Mouse (Mus musculus) intestine, embryonic 16.5 days (tissue): ENCODE measurements around the gene Nradd. TPM values are rescaled to one million over a fixed set of nuclear protein-coding genes. Genes with fewer than 3 reads are reported as not detected.

Source experiments
- ATAC-seq: fragments of 200-750 bp; cut with Nextera tagmentation; 2 replicates; pipeline ENCODE4 v1.8.0; 2017; ENCODE audit warnings: moderate TSS enrichment, moderate library complexity
- H3K27ac ChIP-seq: fragments of 300-500 bp; sonication (generic); 2 replicates; pipeline ENCODE4 v1.5.1; 2014; ENCODE audit warnings: mild to moderate bottlenecking, low read length
- H3K27me3 ChIP-seq: fragments of 300-500 bp; sonication (generic); replicated peaks from 2 replicates; pipeline ENCODE4 v1.6.1; 2014; ENCODE audit warnings: low read length, control low read depth, mixed read lengths; ENCODE audit not compliant: control insufficient read depth, insufficient read depth
- H3K36me3 ChIP-seq: fragments of 300-500 bp; sonication (generic); 2 replicates; pipeline ENCODE4 v1.6.1; 2014; ENCODE audit warnings: low read length, control low read depth; ENCODE audit not compliant: control insufficient read depth, insufficient read depth
- H3K4me1 ChIP-seq: fragments of 300-500 bp; sonication (generic); 2 replicates; pipeline ENCODE4 v1.6.1; 2014; ENCODE audit warnings: low read length, control low read depth, mixed read lengths; ENCODE audit not compliant: control insufficient read depth, insufficient read depth
- H3K4me2 ChIP-seq: fragments of 300-500 bp; sonication (generic); 2 replicates; pipeline ENCODE4 v1.6.1; 2014; ENCODE audit warnings: low read depth, low read length, control low read depth
- H3K4me3 ChIP-seq: fragments of 300-500 bp; sonication (generic); 2 replicates; pipeline ENCODE4 v1.5.1; 2014; ENCODE audit warnings: mild to moderate bottlenecking, low read length
- H3K9ac ChIP-seq: fragments of 300-500 bp; sonication (generic); 2 replicates; pipeline ENCODE4 v1.6.1; 2014; ENCODE audit warnings: low read depth, low read length
- H3K9me3 ChIP-seq: fragments of 300-500 bp; sonication (generic); 2 replicates; pipeline ENCODE4 v1.6.1; 2016; ENCODE audit warnings: low read length, control low read depth; ENCODE audit not compliant: control insufficient read depth
- WGBS: fragments of 180-500 bp; shearing (Covaris S2); extraction: QIAGEN DNeasy Blood & Tissue Kit; methylation state at CpG from one replicate; pipeline ENCODE4 v1.1.7; 2014; 5-methylcytosine and 5-hydroxymethylcytosine counted together
- polyA plus RNA-seq: library from polyadenylated mRNA; unstranded; fragments of >200 nt; fragmentation: Nextera tagmentation; extraction: Ambion mirVana; gene quantifications from 2 replicates; pipeline ENCODE4 v1.2.1, GENCODE M21; 2015

Nradd gene
- polyA plus RNA-seq, 1 experiment from 2014 or later: 25.7 TPM

DNA sequence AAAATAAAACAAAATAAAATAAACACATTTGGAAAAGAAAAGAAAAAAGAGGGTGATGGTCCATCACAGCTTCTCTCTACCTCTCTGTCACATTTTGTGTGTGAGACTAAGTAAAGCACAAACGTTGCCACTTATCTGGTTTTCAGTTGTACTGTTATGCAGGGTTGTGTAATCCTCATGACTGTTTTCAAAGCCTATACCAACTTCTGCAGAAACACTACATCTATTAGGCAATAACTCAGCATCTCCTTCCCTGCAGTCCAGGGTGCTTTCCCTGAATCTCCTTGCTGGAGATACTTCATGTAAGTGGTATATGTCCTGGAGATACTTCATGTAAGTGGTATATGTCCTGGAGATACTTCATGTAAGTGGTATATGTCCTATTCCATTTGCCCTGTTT, 38.6 kb upstream of the Nradd start:
- Histone ChIP-seq H3K4me2 (no peak overlapping the region), H3K36me3 (no peaks in the 10 kb centered on the region), H3K27ac (no peak overlapping the region), H3K4me1 (peaks cover 25% of the 10 kb centered on the region), H3K4me3 (no peak overlapping the region), H3K9ac (no peak overlapping the region), H3K27me3 (no peaks in the 10 kb centered on the region), H3K9me3 (no peaks in the 10 kb centered on the region)
- WGBS: 72% methylated on average over 1 of the region's 1 CpGs
- ATAC-seq: no peak

GRCm38 (mm10) chr9:110660856-110661612, 36.8 kb upstream of the Nradd start:
- Histone ChIP-seq H3K4me1 (peaks cover 14% of the 10 kb centered on the region), H3K9ac (no peak overlapping the region), H3K27ac (peak overlapping the region; percentile 60), H3K4me2 (no peak overlapping the region), H3K4me3 (no peak overlapping the region), H3K27me3 (no peaks in the 10 kb centered on the region), H3K9me3 (no peaks in the 10 kb centered on the region), H3K36me3 (no peaks in the 10 kb centered on the region)
- ATAC-seq: 0 out of 2 replicates have a peak, but pooled peaks have one; percentile 13
- WGBS: 55% methylated on average over 7 of the region's 7 CpGs

- peaks cover 15% of the 10 kb centered on the region for H3K4me1 ChIP-seq
- H3K4me2 ChIP-seq: no peak overlapping the region
- H3K9ac ChIP-seq: no peak overlapping the region
- no peak overlapping the region for H3K4me3 ChIP-seq
- H3K36me3 ChIP-seq: no peaks in the 10 kb centered on the region
- WGBS: 78% methylated on average over 2 of the region's 2 CpGs
- no peaks in the 10 kb centered on the region for H3K9me3 ChIP-seq
- ATAC-seq: no peak
- H3K27me3 ChIP-seq: no peaks in the 10 kb centered on the region
- no peak overlapping the region for H3K27ac ChIP-seq
Observed at GRCm38 (mm10) chr9:110660208-110660607, 36.0 kb upstream of the Nradd start.

GRCm38 (mm10) chr9:110659521-110659920, 35.3 kb upstream of the Nradd start:
- H3K27ac ChIP-seq: peak overlapping the region; percentile 39
- no peak overlapping the region for H3K4me3 ChIP-seq
- H3K27me3 ChIP-seq: no peaks in the 10 kb centered on the region
- 85% methylated on average over 12 of the region's 12 CpGs for WGBS
- H3K36me3 ChIP-seq: no peaks in the 10 kb centered on the region
- H3K4me2 ChIP-seq: no peak overlapping the region
- no peaks in the 10 kb centered on the region for H3K9me3 ChIP-seq
- H3K4me1 ChIP-seq: peaks cover 21% of the 10 kb centered on the region
- no peak for ATAC-seq
- H3K9ac ChIP-seq: 0 out of 2 replicates have a peak overlapping the region, but pooled peaks have one; percentile 3

DNA sequence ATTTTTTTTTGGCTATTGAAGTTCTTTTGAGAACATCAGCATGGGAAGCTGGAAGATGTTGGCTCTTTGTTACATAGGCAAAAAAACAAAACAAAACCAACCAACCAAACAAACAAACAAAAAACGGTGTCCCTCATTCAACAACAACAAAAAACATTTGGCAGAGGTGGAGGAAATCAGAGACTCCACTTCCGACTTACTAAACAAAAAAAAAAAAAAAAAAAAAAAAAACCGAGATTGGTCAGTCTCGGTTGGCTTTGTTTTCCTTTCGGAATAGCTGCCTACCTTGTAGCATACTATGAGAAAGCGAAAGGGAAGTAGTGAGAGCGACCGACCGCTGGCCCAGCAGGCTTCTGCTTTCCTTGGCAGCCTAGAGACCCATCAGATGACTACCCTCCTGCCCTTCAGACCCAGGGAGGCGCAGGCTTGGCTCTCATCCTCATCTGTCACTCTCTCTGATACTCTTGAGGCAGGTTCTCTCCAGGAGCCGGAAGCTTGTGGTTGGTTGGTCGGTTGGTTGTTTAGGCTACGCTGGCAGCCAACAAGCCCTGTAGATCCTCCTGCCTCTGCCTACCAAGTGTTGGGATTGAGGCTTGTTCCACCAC, 33.3 kb upstream of the Nradd start:
- H3K36me3 ChIP-seq: no peaks in the 10 kb centered on the region
- 0 out of 2 replicates have a peak, but pooled peaks cover 7% of the 10 kb centered on the region for H3K27me3 ChIP-seq
- no peak for ATAC-seq
- peak overlapping the region; percentile 75 for H3K4me3 ChIP-seq
- 66% methylated on average over 13 of the region's 13 CpGs for WGBS
- H3K9me3 ChIP-seq: no peaks in the 10 kb centered on the region
- H3K27ac ChIP-seq: 0 out of 2 replicates have a peak overlapping the region, but pooled peaks have one; percentile 90
- 0 out of 2 replicates have a peak overlapping the region, but pooled peaks have one; percentile 90 for H3K9ac ChIP-seq
- peaks cover 30% of the 10 kb centered on the region for H3K4me1 ChIP-seq
- peak overlapping the region; percentile 65 for H3K4me2 ChIP-seq

GRCm38 (mm10) chr9:110656249-110657221, 32.3 kb upstream of the Nradd start, which contains the start of gene Ccdc12:
Gene Ccdc12 (plus strand): TSS chr9:110656503.
- Histone ChIP-seq H3K9me3 (no peaks in the 10 kb centered on the region), H3K4me2 (peak within 1 kb of the TSS; percentile 70), H3K4me1 (peaks cover 37% of the 10 kb centered on the region), H3K27ac (peak within 1 kb of the TSS; percentile 90), H3K4me3 (peak within 1 kb of the TSS; percentile 75), H3K9ac (peak within 1 kb of the TSS; percentile 90), H3K27me3 (0 out of 2 replicates have a peak, but pooled peaks cover 7% of the 10 kb centered on the region), H3K36me3 (no peaks in the 10 kb centered on the region)
- under 1% methylated on average over 52 of the region's 52 CpGs for WGBS
- peak; percentile 86 for ATAC-seq

GRCm38 (mm10) chr9:110655651-110656007, 31.4 kb upstream of the Nradd start:
- WGBS: 75% methylated on average over 10 of the region's 10 CpGs
- peak overlapping the region; percentile 72 for H3K27ac ChIP-seq
- no peaks in the 10 kb centered on the region for H3K36me3 ChIP-seq
- no peak for ATAC-seq
- peaks cover 37% of the 10 kb centered on the region for H3K4me1 ChIP-seq
- no peaks in the 10 kb centered on the region for H3K9me3 ChIP-seq
- peak overlapping the region; percentile 75 for H3K4me3 ChIP-seq
- H3K9ac ChIP-seq: peak overlapping the region; percentile 60
- H3K27me3 ChIP-seq: 0 out of 2 replicates have a peak, but pooled peaks cover 7% of the 10 kb centered on the region
- H3K4me2 ChIP-seq: peak overlapping the region; percentile 70

GRCm38 (mm10) chr9:110654726-110655650, 30.7 kb upstream of the Nradd start:
- peak overlapping the region; percentile 60 for H3K27ac ChIP-seq
- peak overlapping the region; percentile 95 for H3K4me2 ChIP-seq
- H3K27me3 ChIP-seq: 0 out of 2 replicates have a peak, but pooled peaks cover 7% of the 10 kb centered on the region
- H3K9ac ChIP-seq: peak overlapping the region; percentile 80
- no peaks in the 10 kb centered on the region for H3K9me3 ChIP-seq
- H3K36me3 ChIP-seq: no peaks in the 10 kb centered on the region
- WGBS: 80% methylated on average over 19 of the region's 19 CpGs
- no peak for ATAC-seq
- peak overlapping the region; percentile 77 for H3K4me3 ChIP-seq
- H3K4me1 ChIP-seq: peaks cover 37% of the 10 kb centered on the region
